Mouse (Mus musculus) heart, adult 2 months (tissue): ENCODE data around the gene Anapc2. TPM values are rescaled to one million over a fixed set of nuclear protein-coding genes. Genes with fewer than 3 reads are reported as not detected.
A peak's percentile ranks its signal among the peaks of the same experiment; 100 is the strongest.

ENCODE experiments used
- DNase-seq, 2 experiments: peaks; one replicate each; pipeline ENCODE4 v3.0.0; 2021
- H3K27ac ChIP-seq: fragments of 200-600 bp; 2 replicates; pipeline ENCODE4 v1.8.1; 2022
- H3K27me3 ChIP-seq: fragments of 200-500 bp; 2 replicates; pipeline ENCODE4 v1.6.1; 2012; ENCODE audit warnings: mild to moderate bottlenecking, low read length, inconsistent platforms, mixed read lengths; ENCODE audit not compliant: control insufficient read depth, insufficient read depth
- H3K36me3 ChIP-seq: fragments of 200-500 bp; 2 replicates; pipeline ENCODE4 v1.6.1; 2012; ENCODE audit warnings: low read length, inconsistent platforms; ENCODE audit not compliant: control insufficient read depth, insufficient read depth
- H3K4me1 ChIP-seq: fragments of 200-500 bp; 2 replicates; pipeline ENCODE4 v1.6.1; 2011; ENCODE audit warnings: low read length; ENCODE audit not compliant: control insufficient read depth, insufficient read depth
- H3K4me3 ChIP-seq: fragments of 200-600 bp; 2 replicates; pipeline ENCODE4 v1.8.1; 2022
- H3K79me2 ChIP-seq: fragments of 200-500 bp; replicated peaks from 2 replicates; pipeline ENCODE4 v1.6.1; 2012; ENCODE audit warnings: mild to moderate bottlenecking, inconsistent platforms, low read length, moderate library complexity, mixed read lengths; ENCODE audit not compliant: control insufficient read depth, insufficient read depth
- H3K9ac ChIP-seq: fragments of 200-500 bp; 2 replicates; pipeline ENCODE4 v1.6.1; 2012; ENCODE audit warnings: low read depth, mild to moderate bottlenecking, control low read depth, inconsistent platforms, low read length, mixed read lengths
- CTCF ChIP-seq: fragments of 200-600 bp; IDR thresholded peaks from 2 replicates; pipeline ENCODE4 v1.8.1; 2022; ENCODE audit warnings: antibody characterized with exemption, mild to moderate bottlenecking, moderate library complexity
- EP300 ChIP-seq: fragments of 200-500 bp; IDR thresholded peaks from 2 replicates; pipeline ENCODE4 v1.6.1; 2011; ENCODE audit warnings: low read depth, low read length, control low read depth; ENCODE audit not compliant: insufficient read depth
- POLR2A ChIP-seq: fragments of 200-500 bp; IDR thresholded peaks from 2 replicates; pipeline ENCODE4 v1.6.1; 2011; ENCODE audit warnings: mild to moderate bottlenecking, low read depth, low read length, control low read depth; ENCODE audit not compliant: insufficient read depth
- WGBS: fragments of 180-500 bp; shearing (Covaris S2); methylation state at CpG from one replicate; pipeline ENCODE4 v1.1.7; 2018; 5-methylcytosine and 5-hydroxymethylcytosine counted together
- intact Hi-C: fragments of 180-260 bp; cut with DNase I; formaldehyde crosslinking; loops from one replicate; pipeline ENCODE4 v1.15.1; 2025
- long read RNA-seq: library from polyadenylated mRNA; stranded (forward); transcript quantifications from one replicate; pipeline ENCODE4 v2.0.0, GENCODE M21; 2021
- polyA plus RNA-seq: library from polyadenylated mRNA; depleted of rRNA; stranded (reverse); fragments of >200 nt; gene quantifications from 2 replicates; pipeline ENCODE4 v1.2.3, GENCODE M21; 2012; rRNA removed
- total RNA-seq, 2 experiments: library from RNA; stranded (reverse); gene quantifications; 2 replicates each; pipeline ENCODE4 v1.2.3; 2021

Anapc2 gene
- total RNA-seq (10 to 100 TPM; 36.0 to 36.3 TPM), polyA plus RNA-seq (57.2 and 68.2 TPM in 2 replicates)
- long read RNA-seq, transcript Anapc2-201 (13 exons, 3,004 nt): major isoform, 23 of 29 reads
- long read RNA-seq, partial matches to known transcripts: 1 of 29 reads
- long read RNA-seq, other reads (novel, unspliced or antisense): 5 of 29 reads

GRCm38 (mm10) chr2:25271827-25272511 is at the start of gene Anapc2, which contains the start of gene Ssna1:
Gene Anapc2, plus strand, starts transcription at chr2:25272478.
Gene Ssna1, minus strand, starts transcription at chr2:25272438.
- under 1% methylated on average over 55 of the region's 55 CpGs for WGBS
- Histone ChIP-seq H3K79me2 (0 out of 2 replicates have a peak, but pooled peaks cover 2% of the 10 kb centered on the region), H3K9ac (peak within 1 kb of the TSS; percentile 86), H3K27ac (peak within 1 kb of the TSS; percentile 95), H3K27me3 (no peaks in the 10 kb centered on the region), H3K4me1 (peaks cover 9% of the 10 kb centered on the region), H3K36me3 (no peaks in the 10 kb centered on the region; the same call in 1 of the 2 replicates), H3K4me3 (peak within 1 kb of the TSS; percentile 93)
- TF ChIP-seq POLR2A (peak; percentile 88), CTCF (peak; percentile 61), EP300 (peak; percentile 83)
- intact Hi-C loops: loop anchor here (1.0 to 5.0 kb wide), 3 partner anchors 17 to 60 kb away; partner anchors contain the start of genes Man1b1 and Tmem203
- peak; percentile 97 to 99 for DNase-seq

- Histone ChIP-seq H3K79me2 (no peaks in the 10 kb centered on the region), H3K27ac (peak overlapping the region; percentile 98), H3K4me3 (peak overlapping the region; percentile 85), H3K4me1 (peaks cover 4% of the 10 kb centered on the region), H3K27me3 (no peaks in the 10 kb centered on the region), H3K36me3 (peaks cover 3% of the 10 kb centered on the region; the same call in 1 of the 2 replicates), H3K9ac (peak overlapping the region; percentile 90)
- whole genome bisulfite sequencing: under 1% methylated on average over 53 of the region's 53 CpGs
- TF ChIP-seq POLR2A (no peak), CTCF (no peak), EP300 (no peak)
- DNase-seq: peak; percentile 85 to 91
- intact Hi-C loops: loop anchor here (1.0 kb wide), 1 partner anchor 13 kb away; the partner anchor contains the start of gene Nelfb
Measured at GRCm38 (mm10) chr2:25223681-25224491, 48.4 kb upstream of the Anapc2 start.

GRCm38 (mm10) chr2:25224492-25224765 is 47.8 kb upstream of the Anapc2 start, which contains the start of gene Tubb4b:
Gene Tubb4b, minus strand, starts transcription at chr2:25224702.
- Histone ChIP-seq H3K9ac (peak within 1 kb of the TSS; percentile 90), H3K79me2 (no peaks in the 10 kb centered on the region), H3K36me3 (peaks cover 3% of the 10 kb centered on the region; the same call in 1 of the 2 replicates), H3K4me1 (peaks cover 5% of the 10 kb centered on the region), H3K27me3 (no peaks in the 10 kb centered on the region), H3K4me3 (peak within 1 kb of the TSS; percentile 85), H3K27ac (peak within 1 kb of the TSS; percentile 98)
- intact Hi-C loops: loop anchor here (1.0 kb wide), 1 partner anchor 13 kb away; the partner anchor contains the start of gene Nelfb
- TF ChIP-seq EP300 (peak; percentile 79; the same call in 1 of the 2 replicates), POLR2A (peak; percentile 100), CTCF (peak; percentile 37)
- DNase-seq: no peak
- WGBS: under 1% methylated on average over 17 of the region's 17 CpGs

GRCm38 (mm10) chr2:25224766-25225752 is 47.2 kb upstream of the Anapc2 start:
- peak overlapping the region; percentile 74 for H3K9ac ChIP-seq
- H3K79me2 ChIP-seq: no peaks in the 10 kb centered on the region
- WGBS: 2% methylated on average over 41 of the region's 41 CpGs
- DNase-seq: peak; percentile 93 to 99
- peak overlapping the region; percentile 95 for H3K27ac ChIP-seq
- H3K27me3 ChIP-seq: no peaks in the 10 kb centered on the region
- H3K36me3 ChIP-seq: peaks cover 3% of the 10 kb centered on the region; the same call in 1 of the 2 replicates
- H3K4me1 ChIP-seq: peaks cover 5% of the 10 kb centered on the region
- TF ChIP-seq POLR2A (peak; percentile 60; the same call in 1 of the 2 replicates), EP300 (0 out of 2 replicates have a peak, but pooled peaks have one; percentile 33), CTCF (peak; percentile 6; the same call in 1 of the 2 replicates)
- intact Hi-C loops: loop anchor here (1.0 to 5.0 kb wide), 3 partner anchors 14 to 47 kb away; partner anchors contain the start of genes Anapc2, Nelfb, Ssna1 and Tor4a
- H3K4me3 ChIP-seq: peak overlapping the region; percentile 58
